Mouse (Mus musculus) MEL (cell line): ENCODE data around the gene Gm9999.

ENCODE experiments used
- CTCF ChIP-seq, 3 experiments: IDR thresholded peaks in 2 of 3; conservative IDR thresholded peaks in 1 of 3; 2 replicates each; pipeline ENCODE4 v1.5.1; 2011 to 2012; ENCODE audit warnings: low read length in 3 of 3, low read depth in 2 of 3, mild to moderate bottlenecking in 2 of 3, improper control_type of control experiment in 1 of 3, inconsistent platforms in 1 of 3, mixed read lengths in 1 of 3, moderate library complexity in 1 of 3; ENCODE audit not compliant: control insufficient read depth in 1 of 3, insufficient read depth in 1 of 3, poor library complexity in 1 of 3, severe bottlenecking in 1 of 3
- KAT2A ChIP-seq: conservative IDR thresholded peaks from 2 replicates; pipeline ENCODE4 v1.6.1; 2012; ENCODE audit warnings: low read depth, low read length, improper control_type of control experiment, inconsistent platforms
- MAFK ChIP-seq: IDR thresholded peaks from 2 replicates; pipeline ENCODE4 v1.6.1; 2011; ENCODE audit warnings: low read depth, mild to moderate bottlenecking, low read length, improper control_type of control experiment, borderline replicate concordance
- MAX ChIP-seq: IDR thresholded peaks from 2 replicates; pipeline ENCODE4 v1.6.1; 2011; ENCODE audit warnings: low read length, improper control_type of control experiment
- MAZ ChIP-seq: IDR thresholded peaks from 2 replicates; pipeline ENCODE4 v1.6.1; 2012; ENCODE audit warnings: low read depth, mild to moderate bottlenecking, inconsistent platforms, low read length, improper control_type of control experiment
- MEF2A ChIP-seq: IDR thresholded peaks from 2 replicates; pipeline ENCODE4 v1.6.1; 2014; ENCODE audit warnings: low read depth, mild to moderate bottlenecking, inconsistent platforms, low read length, improper control_type of control experiment; ENCODE audit not compliant: poor library complexity, insufficient replicate concordance, severe bottlenecking; ENCODE audit errors: extremely low read depth
- MXI1 ChIP-seq: IDR thresholded peaks from 2 replicates; pipeline ENCODE4 v1.6.1; 2011; ENCODE audit warnings: mild to moderate bottlenecking, low read depth, low read length, improper control_type of control experiment
- MYC ChIP-seq: IDR thresholded peaks from 2 replicates; pipeline ENCODE4 v1.6.1; 2011; ENCODE audit warnings: low read depth, mild to moderate bottlenecking, low read length, improper control_type of control experiment, moderate library complexity
- POLR2A ChIP-seq, 2 experiments: IDR thresholded peaks; 2 replicates each; pipeline ENCODE4 v1.6.1; 2011 to 2012; ENCODE audit warnings: low read length in 2 of 2, mild to moderate bottlenecking in 2 of 2, control low read depth in 1 of 2, improper control_type of control experiment in 1 of 2, low read depth in 1 of 2, moderate library complexity in 1 of 2; ENCODE audit not compliant: control insufficient read depth in 1 of 2, insufficient read depth in 1 of 2, poor library complexity in 1 of 2
- POLR2AphosphoS2 ChIP-seq: IDR thresholded peaks from 2 replicates; pipeline ENCODE4 v1.6.1; 2011; ENCODE audit warnings: low read length, improper control_type of control experiment
- POLR2AphosphoS5 ChIP-seq: IDR thresholded peaks from 2 replicates; pipeline ENCODE4 v1.6.1; 2012; ENCODE audit warnings: low read depth, borderline replicate concordance, mild to moderate bottlenecking, inconsistent platforms, low read length, moderate library complexity, mixed read lengths
- RAD21 ChIP-seq: IDR thresholded peaks from 2 replicates; pipeline ENCODE4 v1.6.1; 2011; ENCODE audit warnings: mild to moderate bottlenecking, low read depth, low read length, improper control_type of control experiment
- TBP ChIP-seq: IDR thresholded peaks from 2 replicates; pipeline ENCODE4 v1.8.0; 2011; ENCODE audit warnings: low read depth, low read length, improper control_type of control experiment
- USF2 ChIP-seq, 2 experiments: IDR thresholded peaks; 2 replicates each; pipeline ENCODE4 v1.6.1; 2011 to 2012; ENCODE audit warnings: improper control_type of control experiment in 2 of 2, low read length in 2 of 2, borderline replicate concordance in 1 of 2, inconsistent platforms in 1 of 2, low read depth in 1 of 2, mild to moderate bottlenecking in 1 of 2; ENCODE audit not compliant: insufficient read depth in 1 of 2

DNA sequence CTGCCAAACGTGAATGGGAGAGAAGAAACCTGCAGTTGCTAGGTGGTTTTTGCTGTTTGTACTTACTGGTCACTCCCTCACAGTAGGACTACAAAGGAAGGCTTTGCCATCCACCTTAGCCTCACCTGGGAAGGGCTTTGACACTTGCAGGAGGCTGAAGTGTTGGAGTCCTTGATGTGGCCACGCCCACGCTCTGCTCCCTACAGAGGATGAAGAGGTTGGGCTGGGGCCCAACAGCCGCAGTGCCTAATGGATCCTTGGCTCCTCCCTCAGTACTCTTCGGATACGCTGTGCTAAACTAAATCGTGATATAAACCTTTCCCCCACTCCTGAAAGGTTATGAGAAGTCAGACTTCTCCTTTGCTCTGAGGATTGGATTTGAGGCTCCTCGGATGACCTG is 37.6 kb downstream of the Gm9999 start:
- no peak for TF ChIP-seq CTCF (IDR thresholded peaks at IDR 0.05 in 2 of 3, conservative IDR thresholded peaks at IDR 0.05 in 1 of 3; ENCODE audit: control insufficient read depth in 1 of 3, insufficient read depth in 1 of 3, low read depth in 2 of 3, low read length in 3 of 3, poor library complexity in 1 of 3, severe bottlenecking in 1 of 3)
- no peak for TF ChIP-seq MAX
- TF ChIP-seq TBP: no peak
- no peak for TF ChIP-seq USF2 (IDR thresholded peaks at IDR 0.05; ENCODE audit: borderline replicate concordance in 1 of 2, insufficient read depth in 1 of 2, low read depth in 1 of 2, low read length in 2 of 2)
- no peak for TF ChIP-seq POLR2A (IDR thresholded peaks at IDR 0.05; ENCODE audit: control insufficient read depth in 1 of 2, insufficient read depth in 1 of 2, low read depth in 1 of 2, low read length in 2 of 2, poor library complexity in 1 of 2)
- TF ChIP-seq MAFK: no peak
- no peak for TF ChIP-seq POLR2AphosphoS5
- TF ChIP-seq POLR2AphosphoS2: no peak
- TF ChIP-seq RAD21: no peak
- no peak for TF ChIP-seq MYC
- TF ChIP-seq MEF2A: no peak
- TF ChIP-seq KAT2A: no peak
- no peak for TF ChIP-seq MXI1
- no peak for TF ChIP-seq MAZ
